Mouse (Mus musculus) hindbrain, embryonic 14.5 days (tissue): ENCODE results near the gene Exosc3. TPM values are rescaled to one million over a fixed set of nuclear protein-coding genes. Genes with fewer than 3 reads are reported as not detected.

Experiments
- ATAC-seq: fragments of 200-750 bp; cut with Nextera tagmentation; 2 replicates; pipeline ENCODE4 v1.8.0; 2017; ENCODE audit warnings: moderate number of reproducible peaks, mild to moderate bottlenecking, moderate TSS enrichment, moderate library complexity; ENCODE audit not compliant: low FRiP score
- DNase-seq: peaks from one replicate; pipeline ENCODE4 v3.0.0-alpha.2; 2015; ENCODE audit warnings: low spot score
- H3K27ac ChIP-seq: fragments of 300-500 bp; sonication (generic); 2 replicates; pipeline ENCODE4 v1.5.1; 2014; ENCODE audit warnings: mild to moderate bottlenecking, moderate library complexity
- H3K27me3 ChIP-seq: fragments of 300-500 bp; sonication (generic); 2 replicates; pipeline ENCODE4 v1.6.1; 2014; ENCODE audit warnings: mild to moderate bottlenecking, low read length, mixed read lengths; ENCODE audit not compliant: control insufficient read depth, insufficient read depth
- H3K36me3 ChIP-seq: fragments of 300-500 bp; sonication (generic); replicated peaks from 2 replicates; pipeline ENCODE4 v1.6.1; 2014; ENCODE audit not compliant: control insufficient read depth, insufficient read depth
- H3K4me1 ChIP-seq: fragments of 300-500 bp; sonication (generic); replicated peaks from 2 replicates; pipeline ENCODE4 v1.6.1; 2014; ENCODE audit warnings: antibody characterized with exemption, low read length, mixed read lengths; ENCODE audit not compliant: control insufficient read depth, insufficient read depth
- H3K4me2 ChIP-seq: fragments of 300-500 bp; sonication (generic); replicated peaks from 2 replicates; pipeline ENCODE4 v1.6.1; 2014; ENCODE audit warnings: mild to moderate bottlenecking, moderate library complexity
- H3K4me3 ChIP-seq: fragments of 300-500 bp; sonication (generic); replicated peaks from 2 replicates; pipeline ENCODE4 v1.5.1; 2014; ENCODE audit warnings: mild to moderate bottlenecking, low read length
- H3K9ac ChIP-seq: fragments of 300-500 bp; sonication (generic); 2 replicates; pipeline ENCODE4 v1.6.1; 2014
- H3K9me3 ChIP-seq: fragments of 300-500 bp; sonication (generic); 2 replicates; pipeline ENCODE4 v1.6.1; 2016; ENCODE audit warnings: low read length; ENCODE audit not compliant: control insufficient read depth
- WGBS: fragments of 180-500 bp; shearing (Covaris S2); extraction: QIAGEN DNeasy Blood & Tissue Kit; methylation state at CpG from one replicate; pipeline ENCODE4 v1.1.7; 2014; 5-methylcytosine and 5-hydroxymethylcytosine counted together
- polyA plus RNA-seq: library from polyadenylated mRNA; unstranded; fragments of >200 nt; fragmentation: Nextera tagmentation; extraction: Ambion mirVana; gene quantifications from 2 replicates; pipeline ENCODE4 v1.2.1, GENCODE M21; 2014

Gene Exosc3
- polyA plus RNA-seq, 1 experiment from 2014 or later: 32.2 TPM

DNA sequence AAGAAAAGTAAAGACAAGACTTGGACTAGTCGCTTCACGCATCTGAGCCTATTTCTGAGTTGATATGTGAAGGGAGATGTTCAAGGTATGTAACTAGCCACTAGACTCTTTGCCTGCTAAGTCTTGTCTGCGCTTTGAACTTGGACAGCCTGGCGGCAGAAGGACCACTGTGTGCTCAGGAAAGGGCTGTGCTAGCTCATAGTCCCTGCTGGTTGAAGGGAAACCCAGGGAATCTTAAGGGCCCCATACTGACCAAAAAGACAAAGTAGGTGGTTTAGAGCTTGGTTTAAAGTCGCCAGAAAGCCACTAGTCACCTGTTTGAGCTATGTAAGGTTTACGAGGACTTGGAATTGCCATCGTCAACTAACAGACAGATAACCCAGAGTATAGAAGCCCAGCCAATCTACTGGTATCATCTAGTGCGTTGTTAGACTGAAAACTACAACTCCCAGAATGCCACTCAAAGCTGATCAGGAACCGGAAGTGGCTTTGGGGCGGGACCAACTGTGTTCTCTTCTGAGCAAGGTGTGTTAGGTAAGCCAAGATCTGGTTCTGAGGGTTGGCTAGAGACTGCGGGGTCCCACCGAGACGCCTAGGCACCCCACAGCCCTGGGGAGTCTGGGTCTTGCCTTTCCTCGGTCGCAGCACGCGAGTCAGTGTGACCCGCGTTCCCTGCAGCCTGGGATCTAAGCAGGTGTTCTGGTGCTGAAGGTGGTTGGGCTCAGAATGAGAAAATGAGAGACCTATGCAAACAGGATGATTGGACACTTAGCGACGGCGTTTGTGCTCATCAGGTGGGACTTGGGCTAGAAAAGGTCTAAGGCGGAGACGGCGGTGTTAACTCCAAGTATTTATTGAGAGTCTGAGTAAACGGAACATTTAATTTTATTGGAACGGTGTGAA is 45.6 kb downstream of the Exosc3 start, which contains the start of gene Trmt10b:
Gene Trmt10b, plus strand, starts transcription at position 466 of the 903 bp plus-strand sequence.
- Histone ChIP-seq H3K4me1 (peaks cover 8% of the 10 kb centered on the region), H3K4me2 (peak within 1 kb of the TSS; percentile 71), H3K4me3 (peak within 1 kb of the TSS; percentile 57), H3K27ac (no peak within 1 kb of the TSS), H3K9me3 (no peaks in the 10 kb centered on the region), H3K27me3 (no peaks in the 10 kb centered on the region), H3K9ac (peak within 1 kb of the TSS; percentile 67), H3K36me3 (peaks cover 20% of the 10 kb centered on the region)
- DNase-seq (peak; percentile 86), ATAC-seq (peak; percentile 92)
- WGBS: 20% methylated on average over 27 of the region's 27 CpGs

GRCm38 (mm10) chr4:45287906-45288305 is 54.6 kb downstream of the Exosc3 start:
- Histone ChIP-seq H3K27ac (no peak overlapping the region), H3K9ac (no peak overlapping the region), H3K4me1 (no peaks in the 10 kb centered on the region), H3K4me2 (no peak overlapping the region), H3K36me3 (no peaks in the 10 kb centered on the region), H3K4me3 (no peak overlapping the region), H3K27me3 (no peaks in the 10 kb centered on the region), H3K9me3 (no peaks in the 10 kb centered on the region)
- ATAC-seq: no peak
- DNase-seq: no peak
- 69% methylated on average over 5 of the region's 5 CpGs for whole genome bisulfite sequencing

DNA sequence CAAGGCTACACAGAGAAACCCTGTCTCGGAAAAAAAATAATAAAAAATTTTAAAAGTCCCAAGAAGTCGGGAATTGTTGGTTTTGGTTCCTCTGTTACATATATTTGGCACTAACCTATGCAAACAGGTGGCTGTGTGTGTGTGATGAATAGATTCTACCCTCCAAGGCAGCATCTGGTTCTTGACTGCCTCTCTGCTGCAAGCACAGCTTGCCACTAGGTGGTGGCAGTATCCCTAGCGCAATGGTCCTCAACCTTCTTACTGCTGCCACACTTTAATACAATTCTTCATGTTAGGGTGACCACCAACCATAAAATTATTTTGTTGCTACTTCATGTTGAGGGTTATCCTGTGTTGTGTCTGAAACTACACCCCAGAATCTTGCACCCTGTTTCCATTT is 56.2 kb downstream of the Exosc3 start:
- DNase-seq (no peak), ATAC-seq (no peak)
- Histone ChIP-seq H3K4me1 (no peaks in the 10 kb centered on the region), H3K27me3 (no peaks in the 10 kb centered on the region), H3K9ac (no peak overlapping the region), H3K4me3 (no peak overlapping the region), H3K36me3 (no peaks in the 10 kb centered on the region), H3K9me3 (no peaks in the 10 kb centered on the region), H3K27ac (no peak overlapping the region), H3K4me2 (no peak overlapping the region)
- WGBS: 51% methylated on average over 3 of the region's 3 CpGs

- Histone ChIP-seq H3K36me3 (no peaks in the 10 kb centered on the region), H3K27me3 (no peaks in the 10 kb centered on the region), H3K27ac (no peak overlapping the region), H3K4me1 (no peaks in the 10 kb centered on the region), H3K4me2 (no peak overlapping the region), H3K9me3 (no peaks in the 10 kb centered on the region), H3K4me3 (no peak overlapping the region), H3K9ac (no peak overlapping the region)
- 18% methylated on average over 4 of the region's 4 CpGs for WGBS
- DNase-seq (peak; percentile 82), ATAC-seq (peak; percentile 51; the same call in 1 of the 2 replicates)
Observed at GRCm38 (mm10) chr4:45279981-45280548, 62.5 kb downstream of the Exosc3 start.

DNA sequence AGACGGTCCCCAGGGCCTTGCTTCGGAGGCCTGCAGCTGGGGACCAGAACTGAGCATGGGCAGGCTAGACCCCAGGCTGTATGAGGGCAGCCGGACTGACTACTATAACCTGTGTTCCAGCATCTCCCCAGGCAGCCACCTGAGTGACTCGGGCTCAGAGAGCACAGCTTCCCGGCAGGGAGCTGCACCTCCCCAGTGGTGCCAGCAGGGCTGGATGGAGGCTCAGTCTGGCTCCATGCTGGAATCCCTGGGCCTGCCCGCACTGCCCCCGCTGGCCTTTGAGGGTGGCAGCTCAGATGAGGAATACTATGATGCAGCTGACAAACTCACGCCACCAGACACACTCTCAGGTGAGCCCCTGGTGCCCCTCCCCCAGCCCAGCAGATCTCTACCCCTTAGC is 63.2 kb downstream of the Exosc3 start:
- Histone ChIP-seq H3K9me3 (no peaks in the 10 kb centered on the region), H3K36me3 (no peaks in the 10 kb centered on the region), H3K4me3 (no peak overlapping the region), H3K27ac (no peak overlapping the region), H3K27me3 (no peaks in the 10 kb centered on the region), H3K4me2 (no peak overlapping the region), H3K4me1 (no peaks in the 10 kb centered on the region), H3K9ac (no peak overlapping the region)
- DNase-seq: no peak
- WGBS: 58% methylated on average over 8 of the region's 8 CpGs
- no peak for ATAC-seq

GRCm38 (mm10) chr4:45275770-45276169 is 66.8 kb downstream of the Exosc3 start:
- ATAC-seq (no peak), DNase-seq (no peak)
- Histone ChIP-seq H3K9me3 (no peaks in the 10 kb centered on the region), H3K36me3 (no peaks in the 10 kb centered on the region), H3K27ac (no peak overlapping the region), H3K4me1 (no peaks in the 10 kb centered on the region), H3K9ac (no peak overlapping the region), H3K4me2 (no peak overlapping the region), H3K4me3 (no peak overlapping the region), H3K27me3 (no peaks in the 10 kb centered on the region)
- WGBS: 84% methylated on average over 8 of the region's 8 CpGs

DNA sequence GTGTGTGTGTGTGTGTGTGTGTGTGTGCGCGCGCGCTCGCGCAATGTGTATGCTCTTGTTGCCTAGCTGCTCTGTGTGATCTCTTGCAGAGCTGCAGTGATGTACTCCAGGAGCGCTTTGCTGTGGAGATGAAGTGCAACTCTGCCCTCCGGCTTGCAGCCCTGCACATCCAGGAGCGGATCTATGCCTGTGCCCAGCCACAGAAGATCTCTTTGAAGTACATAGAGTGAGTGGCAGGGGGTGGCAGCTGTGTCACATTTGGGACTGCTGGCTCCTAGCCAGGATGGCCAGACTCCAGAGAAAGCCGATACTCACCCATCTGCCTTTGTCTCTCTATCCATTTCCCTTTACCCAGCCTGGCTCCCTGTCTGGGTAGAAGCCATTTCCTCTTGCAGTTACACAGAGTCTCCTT is 71.5 kb downstream of the Exosc3 start:
- H3K9ac ChIP-seq: no peak overlapping the region
- no peaks in the 10 kb centered on the region for H3K9me3 ChIP-seq
- no peak overlapping the region for H3K4me3 ChIP-seq
- no peaks in the 10 kb centered on the region for H3K36me3 ChIP-seq
- H3K4me1 ChIP-seq: no peaks in the 10 kb centered on the region
- H3K4me2 ChIP-seq: no peak overlapping the region
- peak; percentile 89 for ATAC-seq
- H3K27me3 ChIP-seq: no peaks in the 10 kb centered on the region
- peak overlapping the region; percentile 28; the same call in 1 of the 2 replicates for H3K27ac ChIP-seq
- WGBS: 60% methylated on average over 10 of the region's 10 CpGs
- DNase-seq: peak; percentile 68

DNA sequence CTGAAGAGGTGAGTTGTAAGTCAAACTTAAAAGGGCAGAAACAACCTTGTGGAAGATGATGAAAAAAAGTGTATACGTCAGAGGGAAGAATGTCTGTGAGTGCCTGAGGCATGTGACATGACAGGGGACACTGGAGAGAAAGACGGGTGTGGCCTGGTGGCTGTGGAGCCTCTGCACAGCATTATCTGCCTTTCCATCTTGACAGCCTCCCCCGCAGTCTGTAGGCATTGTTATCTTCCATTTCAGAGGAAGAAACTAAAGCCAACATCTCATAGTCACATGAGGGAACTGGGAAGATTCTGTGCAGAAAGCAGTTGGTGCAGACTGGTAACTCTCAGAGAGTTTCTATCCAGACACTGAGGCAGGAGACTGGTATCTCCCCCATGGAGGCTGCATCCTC is 74.6 kb downstream of the Exosc3 start:
- Histone ChIP-seq H3K4me2 (no peak overlapping the region), H3K9ac (no peak overlapping the region), H3K4me3 (no peak overlapping the region), H3K9me3 (no peaks in the 10 kb centered on the region), H3K4me1 (no peaks in the 10 kb centered on the region), H3K27me3 (no peaks in the 10 kb centered on the region), H3K36me3 (no peaks in the 10 kb centered on the region), H3K27ac (no peak overlapping the region)
- DNase-seq (no peak), ATAC-seq (no peak)
- WGBS: 84% methylated on average over 3 of the region's 3 CpGs
